Mouse (Mus musculus) frontal cortex, adult 2 months (tissue): ENCODE results near the gene Cdx4. TPM values are rescaled to one million over a fixed set of nuclear protein-coding genes. Genes with fewer than 3 reads are reported as not detected.

Source experiments
- DNase-seq, 2 experiments: peaks; one replicate each; pipeline ENCODE4 v3.0.0; 2022; ENCODE audit warnings: low spot score in 1 of 2; ENCODE audit errors: extremely low spot score in 1 of 2
- polyA plus RNA-seq: library from polyadenylated mRNA; depleted of rRNA; stranded (reverse); fragments of >200 nt; gene quantifications from 2 replicates; pipeline ENCODE4 v1.2.3, GENCODE M21; 2012; rRNA removed

Gene Cdx4
- not detected in 2 replicates for polyA plus RNA-seq

GRCm38 (mm10) chrX:103321146-103321545 lies at the start of gene Cdx4:
TSS of gene Cdx4 (plus strand) at chrX:103321398.
- no peak for DNase-seq

- DNase-seq = peak in 1 of 2 experiments; percentile 15
Observed at GRCm38 (mm10) chrX:103274325-103274724, 46.9 kb upstream of the Cdx4 start.

- no peak for DNase-seq
Observed at GRCm38 (mm10) chrX:103286899-103287722, 34.1 kb upstream of the Cdx4 start.

- DNase-seq = no peak
Observed at GRCm38 (mm10) chrX:103287846-103288377, 33.3 kb upstream of the Cdx4 start.

- peak in 1 of 2 experiments; percentile 12 for DNase-seq
Observed at GRCm38 (mm10) chrX:103288485-103289330, 32.5 kb upstream of the Cdx4 start.

- DNase-seq = no peak
Observed at GRCm38 (mm10) chrX:103298937-103299336, 22.3 kb upstream of the Cdx4 start.

GRCm38 (mm10) chrX:103308262-103308661 lies 12.9 kb upstream of the Cdx4 start:
- no peak for DNase-seq

GRCm38 (mm10) chrX:103311723-103312122 lies 9.5 kb upstream of the Cdx4 start:
- DNase-seq = no peak

- DNase-seq = no peak
Observed at GRCm38 (mm10) chrX:103314146-103314545, 7.1 kb upstream of the Cdx4 start.

GRCm38 (mm10) chrX:103325900-103326299 lies 4.7 kb downstream of the Cdx4 start:
- no peak for DNase-seq

GRCm38 (mm10) chrX:103329386-103329785 lies 8.2 kb downstream of the Cdx4 start:
- DNase-seq = no peak

GRCm38 (mm10) chrX:103331125-103331858 lies 10.1 kb downstream of the Cdx4 start:
- DNase-seq = no peak

GRCm38 (mm10) chrX:103341369-103342113 lies 20.3 kb downstream of the Cdx4 start:
- DNase-seq = no peak

- DNase-seq = no peak
Observed at GRCm38 (mm10) chrX:103355784-103356183, 34.6 kb downstream of the Cdx4 start.

GRCm38 (mm10) chrX:103356287-103356686 lies 35.1 kb downstream of the Cdx4 start, which contains the start of gene Chic1:
TSS of gene Chic1 (plus strand) at chrX:103356476.
- peak; percentile 47 to 86 for DNase-seq

GRCm38 (mm10) chrX:103356761-103357236 lies 35.6 kb downstream of the Cdx4 start:
- peak in 1 of 2 experiments; percentile 15 for DNase-seq

GRCm38 (mm10) chrX:103366201-103366600 lies 45.0 kb downstream of the Cdx4 start:
- DNase-seq = peak in 1 of 2 experiments; percentile 15

- DNase-seq = no peak
Observed at GRCm38 (mm10) chrX:103368650-103369049, 47.5 kb downstream of the Cdx4 start.

- no peak for DNase-seq
Observed at GRCm38 (mm10) chrX:103371221-103371620, 50.0 kb downstream of the Cdx4 start.
